Mouse (Mus musculus) testis, adult 2 months (tissue): ENCODE results near the gene Borcs5. TPM values are rescaled to one million over a fixed set of nuclear protein-coding genes. Genes with fewer than 3 reads are reported as not detected.

ENCODE experiments used
- H3K27ac ChIP-seq: fragments of 200-500 bp; 2 replicates; pipeline ENCODE4 v1.5.1; 2012; ENCODE audit warnings: low read depth, low read length; ENCODE audit not compliant: control insufficient read depth, insufficient read depth
- H3K27me3 ChIP-seq: fragments of 200-500 bp; 2 replicates; pipeline ENCODE4 v1.6.1; 2012; ENCODE audit warnings: mild to moderate bottlenecking, low read length, moderate library complexity; ENCODE audit not compliant: control insufficient read depth, insufficient read depth
- H3K36me3 ChIP-seq: fragments of 200-500 bp; 2 replicates; pipeline ENCODE4 v1.6.1; 2012; ENCODE audit warnings: mild to moderate bottlenecking, low read length; ENCODE audit not compliant: control insufficient read depth, insufficient read depth
- H3K4me1 ChIP-seq: fragments of 200-500 bp; 2 replicates; pipeline ENCODE4 v1.6.1; 2012; ENCODE audit warnings: low read length; ENCODE audit not compliant: control insufficient read depth, insufficient read depth
- H3K4me3 ChIP-seq: fragments of 200-500 bp; 2 replicates; pipeline ENCODE4 v1.5.1; 2012; ENCODE audit warnings: low read depth, mild to moderate bottlenecking, low read length, moderate library complexity, mixed read lengths; ENCODE audit not compliant: control insufficient read depth
- CTCF ChIP-seq: fragments of 200-500 bp; IDR thresholded peaks from 2 replicates; pipeline ENCODE4 v1.5.1; 2012; ENCODE audit warnings: low read depth, mild to moderate bottlenecking, inconsistent platforms, low read length, moderate library complexity; ENCODE audit not compliant: control insufficient read depth, insufficient read depth, insufficient replicate concordance
- POLR2A ChIP-seq: fragments of 200-500 bp; IDR thresholded peaks from 2 replicates; pipeline ENCODE4 v1.6.1; 2012; ENCODE audit warnings: low read depth, mild to moderate bottlenecking, inconsistent platforms, low read length, moderate library complexity; ENCODE audit not compliant: control insufficient read depth
- polyA plus RNA-seq: library from polyadenylated mRNA; depleted of rRNA; stranded (reverse); fragments of >200 nt; gene quantifications from 2 replicates; pipeline ENCODE4 v1.2.3, GENCODE M21; 2012; rRNA removed

The Borcs5 gene
- polyA plus RNA-seq = 7.9 and 8.7 TPM in 2 replicates

DNA sequence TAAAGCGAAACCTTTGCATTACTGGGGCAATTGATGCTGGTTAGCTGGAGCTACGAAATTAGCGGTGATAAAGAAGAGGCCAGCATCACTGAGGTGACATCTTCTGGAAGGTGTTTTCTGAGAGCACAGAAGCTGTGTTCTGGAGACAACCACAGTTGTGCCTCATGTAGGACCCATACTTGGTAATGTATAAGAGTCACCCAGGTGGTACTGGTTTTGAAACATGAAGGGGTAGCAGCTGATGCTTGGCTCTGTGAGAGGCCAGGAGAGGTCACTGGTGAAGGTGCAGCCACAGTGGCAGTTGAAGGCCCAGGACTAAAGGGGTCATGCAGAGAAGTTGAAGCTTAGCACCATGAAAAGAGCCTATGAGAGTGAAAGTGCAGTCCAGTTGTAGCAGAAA is at the start of gene Borcs5:
Gene Borcs5 (plus strand): TSS at position 301 of the 400 bp plus-strand sequence.
- TF ChIP-seq POLR2A = no peak
- no peak for TF ChIP-seq CTCF
- H3K4me1 ChIP-seq = peaks cover 3% of the 10 kb centered on the region
- no peak within 1 kb of the TSS for H3K27ac ChIP-seq
- H3K4me3 ChIP-seq = no peak within 1 kb of the TSS
- no peaks in the 10 kb centered on the region for H3K27me3 ChIP-seq
- H3K36me3 ChIP-seq = no peaks in the 10 kb centered on the region

DNA sequence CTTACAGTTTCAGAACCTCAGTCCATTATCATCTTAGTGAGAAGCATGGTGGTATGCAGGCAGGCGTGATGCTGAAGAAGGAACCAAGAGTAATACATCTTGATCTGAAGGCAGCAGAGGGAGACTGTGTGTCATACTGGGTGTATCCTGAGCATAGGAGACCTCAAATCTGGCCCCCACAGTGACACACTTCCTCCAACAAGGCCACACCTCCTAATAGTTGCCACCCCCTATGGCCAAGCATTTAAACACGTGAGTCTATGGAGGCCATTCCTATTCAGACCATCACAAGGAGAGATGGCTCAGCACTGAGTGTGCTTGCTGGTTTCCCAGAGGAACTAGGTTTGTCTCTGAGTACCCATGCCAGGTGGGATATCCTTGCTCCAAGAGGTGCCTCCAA is 47.7 kb upstream of the Borcs5 start:
- no peaks in the 10 kb centered on the region for H3K36me3 ChIP-seq
- peaks cover 2% of the 10 kb centered on the region; the same call in 1 of the 2 replicates for H3K4me1 ChIP-seq
- H3K4me3 ChIP-seq = no peak overlapping the region
- H3K27me3 ChIP-seq = no peaks in the 10 kb centered on the region
- TF ChIP-seq CTCF (no peak), POLR2A (no peak)
- no peak overlapping the region for H3K27ac ChIP-seq

- TF ChIP-seq POLR2A = no peak
- no peak for TF ChIP-seq CTCF
- Histone ChIP-seq H3K36me3 (no peaks in the 10 kb centered on the region), H3K4me1 (peaks cover 2% of the 10 kb centered on the region; the same call in 1 of the 2 replicates), H3K27me3 (no peaks in the 10 kb centered on the region), H3K4me3 (no peak overlapping the region), H3K27ac (no peak overlapping the region)
Observed at GRCm38 (mm10) chr6:134594569-134595442, 44.5 kb upstream of the Borcs5 start.

DNA sequence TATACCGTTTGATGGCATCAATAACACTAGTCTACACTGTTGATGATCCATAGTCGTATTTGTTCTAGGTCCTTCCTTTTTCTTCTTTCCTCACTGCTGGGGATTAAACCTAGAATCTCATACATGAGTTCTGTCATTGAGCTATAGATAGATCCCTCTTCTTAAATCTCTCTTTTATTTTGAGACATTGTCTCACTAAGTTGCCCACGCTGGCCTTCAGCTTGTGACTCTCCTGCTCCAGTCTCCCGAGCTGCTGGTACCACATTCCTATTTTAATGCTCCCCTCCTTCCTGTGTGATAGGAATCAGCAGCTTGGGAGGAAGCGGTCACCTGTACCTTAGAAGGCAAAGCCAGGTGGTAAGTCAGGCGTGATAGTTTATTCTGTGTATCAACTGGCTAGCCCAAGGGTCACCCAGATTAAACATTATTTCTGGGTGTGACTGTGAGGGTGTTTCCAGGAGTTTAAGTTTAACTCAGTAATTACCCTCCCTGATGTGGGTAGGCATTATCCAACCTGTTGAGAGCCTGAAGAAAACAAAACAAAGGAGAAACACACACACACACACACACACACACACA is 41.6 kb upstream of the Borcs5 start:
- TF ChIP-seq CTCF (no peak), POLR2A (no peak)
- H3K4me1 ChIP-seq = peaks cover 2% of the 10 kb centered on the region; the same call in 1 of the 2 replicates
- H3K27ac ChIP-seq = no peak overlapping the region
- no peak overlapping the region for H3K4me3 ChIP-seq
- no peaks in the 10 kb centered on the region for H3K27me3 ChIP-seq
- H3K36me3 ChIP-seq = no peaks in the 10 kb centered on the region

DNA sequence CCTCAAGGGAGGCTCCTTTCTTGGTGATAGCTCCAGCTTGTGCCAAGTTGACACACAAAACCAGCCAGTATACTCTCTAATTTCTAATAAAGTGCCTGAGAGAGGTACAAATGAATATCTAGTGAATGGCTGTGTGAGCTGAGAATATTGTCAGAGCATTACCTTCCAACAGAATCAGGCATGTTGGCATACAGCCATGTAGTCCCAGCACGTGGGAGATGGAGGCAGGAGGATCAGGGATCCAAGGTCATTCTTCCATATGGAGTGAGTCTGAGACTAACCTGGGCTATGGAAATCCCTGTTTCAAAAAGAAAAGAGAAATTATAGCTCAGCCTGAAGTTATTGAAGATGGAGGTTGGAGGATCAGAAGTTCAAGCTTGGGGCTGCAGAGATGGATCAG is 40.1 kb upstream of the Borcs5 start:
- peaks cover 2% of the 10 kb centered on the region; the same call in 1 of the 2 replicates for H3K4me1 ChIP-seq

DNA sequence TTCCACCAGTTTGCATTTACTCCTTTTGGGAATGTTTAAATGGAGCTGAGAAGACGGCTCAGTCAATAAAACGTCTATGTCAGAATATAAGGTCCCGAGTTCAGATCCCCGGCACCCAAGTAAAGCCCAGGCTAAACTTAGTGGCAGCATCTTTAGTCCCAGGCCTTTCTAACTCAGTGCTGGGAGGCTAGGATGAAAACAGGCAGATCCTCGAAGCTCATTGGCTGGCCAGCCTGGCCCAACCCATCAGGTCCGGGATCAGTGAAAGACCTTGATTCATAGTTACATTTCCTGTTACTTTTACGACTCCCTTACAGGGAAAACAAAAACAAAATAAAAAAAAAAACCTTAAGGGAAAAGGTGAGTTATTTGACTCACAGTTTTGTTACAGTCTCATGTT is 38.2 kb upstream of the Borcs5 start:
- Histone ChIP-seq H3K4me3 (no peak overlapping the region), H3K27ac (no peak overlapping the region), H3K4me1 (no peaks in the 10 kb centered on the region), H3K27me3 (no peaks in the 10 kb centered on the region), H3K36me3 (no peaks in the 10 kb centered on the region)
- TF ChIP-seq POLR2A (no peak), CTCF (no peak)

More for the DNA sequence above, 40.1 kb upstream of the Borcs5 start:
- Histone ChIP-seq H3K36me3 (no peaks in the 10 kb centered on the region), H3K4me3 (no peak overlapping the region), H3K27me3 (no peaks in the 10 kb centered on the region), H3K27ac (no peak overlapping the region)
- TF ChIP-seq POLR2A (no peak), CTCF (no peak)

DNA sequence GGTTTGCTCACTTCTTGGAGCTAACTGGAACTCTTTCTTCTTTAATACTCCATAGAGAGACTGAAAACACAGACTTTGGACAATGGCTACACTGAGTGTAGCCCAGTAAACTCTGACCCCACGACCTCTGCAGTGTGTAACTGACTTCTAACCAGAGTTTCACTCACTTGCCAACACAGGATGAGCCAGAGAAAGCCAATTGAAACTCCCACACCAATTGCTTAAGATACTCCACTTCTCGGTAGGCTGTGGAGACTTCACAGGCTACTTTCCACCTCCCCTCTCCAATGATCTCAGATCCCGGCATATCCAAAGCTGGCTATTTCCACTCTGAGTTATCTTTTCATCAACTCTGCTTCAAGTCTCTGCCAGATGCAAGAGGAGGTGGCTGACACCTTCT is 37.5 kb upstream of the Borcs5 start:
- Histone ChIP-seq H3K4me1 (no peaks in the 10 kb centered on the region), H3K36me3 (no peaks in the 10 kb centered on the region), H3K27ac (no peak overlapping the region), H3K4me3 (no peak overlapping the region), H3K27me3 (no peaks in the 10 kb centered on the region)
- TF ChIP-seq CTCF (no peak), POLR2A (no peak)
